ENCODE assay signal across 8 mouse cellular contexts in genomic region chr17:83513655-83514212, GRCm38 (mm10). TPM values are rescaled to one million over a fixed set of nuclear protein-coding genes. Genes with fewer than 3 reads are reported as not detected.
DNase-seq lines count a peak whose midpoint lies in the region; ATAC-seq lines count a peak whose summit lies in the region.

No protein-coding gene starts in this region.

- peak; percentile 5 for DNase-seq in kidney, adult 18-20 months
- DNase-seq in kidney, postnatal 10 days: no peak
- DNase-seq in MEL-GATA-1-ER (ENCODE audit: extremely low read depth, low read depth): peak; percentile 33
- no peak for DNase-seq in layer of hippocampus, adult 9-10 months (ENCODE audit: low spot score)
- DNase-seq in cerebellum, postnatal 14 days: no peak
- no peak for DNase-seq in kidney, postnatal 4 days

- H3K4me1 ChIP-seq in megakaryocyte, embryonic 14.5 days: peaks cover 47% of the 10 kb centered on the region

- H3K4me3 ChIP-seq in megakaryocyte, embryonic 14.5 days (replicated peaks): peak overlapping the region; percentile 96

- peaks cover 9% of the 10 kb centered on the region; the same call in 1 of the 2 replicates for H3K9me3 ChIP-seq in megakaryocyte, embryonic 14.5 days

- ATAC-seq in granulocyte monocyte progenitor cell, adult 5-6 weeks (replicated peaks; ENCODE audit: poor library complexity, severe bottlenecking): peak; percentile 44

- H3K27me3 ChIP-seq in megakaryocyte, embryonic 14.5 days (replicated peaks): no peaks in the 10 kb centered on the region

- H3K36me3 ChIP-seq in megakaryocyte, embryonic 14.5 days (replicated peaks; ENCODE audit: low read length): peaks cover 19% of the 10 kb centered on the region

RNA-seq across cellular contexts. Expression of gene Cox7a2l, which starts 3.4 kb away (rescaled TPM):
- total RNA-seq in granulocyte monocyte progenitor cell, adult 5-6 weeks (2014; fragmentation: Nextera tagmentation): 206 and 241 TPM in 2 replicates
- total RNA-seq in granulocyte monocyte progenitor cell, adult 5-6 weeks (2017): 194 and 229 TPM in 2 replicates
- polyA plus RNA-seq in megakaryocyte, embryonic 14.5 days (2012; ENCODE audit: insufficient read depth, low replicate concordance): 8.5 and 30.9 TPM in 2 replicates

Comparison
In these comparisons a context has a peak if more than half of its experiments do, and no peak if none do; other contexts are left out.
1. DNase-seq: peak in kidney, adult 18-20 months (single experiment) and MEL-GATA-1-ER (single experiment); none in kidney, postnatal 10 days (single experiment), layer of hippocampus, adult 9-10 months (single experiment), cerebellum, postnatal 14 days (0 of 2) and kidney, postnatal 4 days (0 of 2).